Mouse (Mus musculus) MEL (cell line): ENCODE measurements at regions not wholly inside any gene's neighbourhood (a gene's known extent, or its start where the extent isn't known, plus 50 kb on each side); places are given as distances from the start of the nearest gene placed in this dataset.

ENCODE experiments used
- DNase-seq: peaks from one replicate; pipeline ENCODE4 v3.0.0; 2011; ENCODE audit warnings: low read depth, low spot score
- H3K27ac ChIP-seq: 2 replicates; pipeline ENCODE4 v1.5.1; 2012; ENCODE audit warnings: low read depth, mild to moderate bottlenecking, control low read depth, low read length, moderate library complexity; ENCODE audit not compliant: control insufficient read depth
- H3K27me3 ChIP-seq, 2 experiments: fragments of 150-350 bp in 1 of 2; sonication (generic) in 1 of 2; 2 replicates each; pipeline ENCODE4 v1.6.1; 2012; ENCODE audit warnings: low read length in 2 of 2, mild to moderate bottlenecking in 2 of 2, improper control_type of control experiment in 1 of 2, moderate library complexity in 1 of 2; ENCODE audit not compliant: insufficient read depth in 2 of 2, control insufficient read depth in 1 of 2
- H3K36me3 ChIP-seq, 2 experiments: 2 replicates each; pipeline ENCODE4 v1.6.1; 2012 to 2014; ENCODE audit warnings: low read length in 2 of 2, improper control_type of control experiment in 1 of 2, inconsistent platforms in 1 of 2, mild to moderate bottlenecking in 1 of 2; ENCODE audit not compliant: insufficient read depth in 2 of 2, control insufficient read depth in 1 of 2
- H3K4me1 ChIP-seq, 2 experiments: fragments of 150-350 bp in 1 of 2; sonication (generic) in 1 of 2; 2 replicates each; pipeline ENCODE4 v1.6.1; 2012; ENCODE audit warnings: low read length in 2 of 2, improper control_type of control experiment in 1 of 2, mild to moderate bottlenecking in 1 of 2; ENCODE audit not compliant: insufficient read depth in 2 of 2, control insufficient read depth in 1 of 2
- H3K4me3 ChIP-seq, 2 experiments: fragments of 150-350 bp in 1 of 2; sonication (generic) in 1 of 2; 2 replicates each; pipeline ENCODE4 v1.5.1; 2012; ENCODE audit warnings: low read depth in 2 of 2, low read length in 2 of 2, mild to moderate bottlenecking in 2 of 2, moderate library complexity in 2 of 2, control low read depth in 1 of 2, improper control_type of control experiment in 1 of 2; ENCODE audit not compliant: control insufficient read depth in 1 of 2, insufficient read depth in 1 of 2
- H3K79me2 ChIP-seq: 2 replicates; pipeline ENCODE4 v1.6.1; 2012; ENCODE audit warnings: mild to moderate bottlenecking, low read length, moderate library complexity; ENCODE audit not compliant: control insufficient read depth, poor library complexity, insufficient read depth
- H3K9ac ChIP-seq: 2 replicates; pipeline ENCODE4 v1.6.1; 2012; ENCODE audit warnings: low read depth, mild to moderate bottlenecking, control low read depth, low read length, moderate library complexity; ENCODE audit not compliant: control insufficient read depth, poor library complexity, severe bottlenecking
- H3K9me3 ChIP-seq: fragments of 150-350 bp; sonication (generic); replicated peaks from 2 replicates; pipeline ENCODE4 v1.6.1; 2012; ENCODE audit warnings: mild to moderate bottlenecking, low read length, improper control_type of control experiment, moderate library complexity; ENCODE audit not compliant: insufficient read depth
- CHD1 ChIP-seq: IDR thresholded peaks from 2 replicates; pipeline ENCODE4 v1.6.1; 2012; ENCODE audit warnings: low read depth, mild to moderate bottlenecking, inconsistent platforms, low read length, improper control_type of control experiment
- CTCF ChIP-seq, 3 experiments: IDR thresholded peaks in 2 of 3; conservative IDR thresholded peaks in 1 of 3; 2 replicates each; pipeline ENCODE4 v1.5.1; 2011 to 2012; ENCODE audit warnings: low read length in 3 of 3, low read depth in 2 of 3, mild to moderate bottlenecking in 2 of 3, improper control_type of control experiment in 1 of 3, inconsistent platforms in 1 of 3, mixed read lengths in 1 of 3, moderate library complexity in 1 of 3; ENCODE audit not compliant: control insufficient read depth in 1 of 3, insufficient read depth in 1 of 3, poor library complexity in 1 of 3, severe bottlenecking in 1 of 3
- E2F4 ChIP-seq: IDR thresholded peaks from 2 replicates; pipeline ENCODE4 v1.6.1; 2011; ENCODE audit warnings: low read depth, low read length, improper control_type of control experiment, borderline replicate concordance
- ELF1 ChIP-seq: IDR thresholded peaks from 2 replicates; pipeline ENCODE4 v1.6.1; 2014; ENCODE audit warnings: low read depth, mild to moderate bottlenecking, inconsistent platforms, low read length, improper control_type of control experiment, moderate library complexity
- EP300 ChIP-seq, 2 experiments: IDR thresholded peaks; 2 replicates each; pipeline ENCODE4 v1.6.1; 2011; ENCODE audit warnings: improper control_type of control experiment in 2 of 2, low read length in 2 of 2, low read depth in 1 of 2, mild to moderate bottlenecking in 1 of 2
- ETS1 ChIP-seq: IDR thresholded peaks from 2 replicates; pipeline ENCODE4 v1.6.1; 2012; ENCODE audit warnings: low read depth, mild to moderate bottlenecking, inconsistent platforms, low read length, improper control_type of control experiment, moderate library complexity
- GATA1 ChIP-seq: IDR thresholded peaks from 2 replicates; pipeline ENCODE4 v1.6.1; 2011; ENCODE audit warnings: low read depth, low read length, improper control_type of control experiment
- HCFC1 ChIP-seq: IDR thresholded peaks from 2 replicates; pipeline ENCODE4 v1.6.1; 2012; ENCODE audit warnings: low read depth, mild to moderate bottlenecking, inconsistent platforms, low read length, improper control_type of control experiment, moderate library complexity
- JUND ChIP-seq: IDR thresholded peaks from 2 replicates; pipeline ENCODE4 v1.6.1; 2011; ENCODE audit warnings: low read depth, mild to moderate bottlenecking, improper control_type of control experiment, low read length
- KAT2A ChIP-seq: conservative IDR thresholded peaks from 2 replicates; pipeline ENCODE4 v1.6.1; 2012; ENCODE audit warnings: low read depth, low read length, improper control_type of control experiment, inconsistent platforms
- MAFK ChIP-seq: IDR thresholded peaks from 2 replicates; pipeline ENCODE4 v1.6.1; 2011; ENCODE audit warnings: low read depth, mild to moderate bottlenecking, low read length, improper control_type of control experiment, borderline replicate concordance
- MAZ ChIP-seq: IDR thresholded peaks from 2 replicates; pipeline ENCODE4 v1.6.1; 2012; ENCODE audit warnings: low read depth, mild to moderate bottlenecking, inconsistent platforms, low read length, improper control_type of control experiment
- MXI1 ChIP-seq: IDR thresholded peaks from 2 replicates; pipeline ENCODE4 v1.6.1; 2011; ENCODE audit warnings: mild to moderate bottlenecking, low read depth, low read length, improper control_type of control experiment
- MYB ChIP-seq: IDR thresholded peaks from 2 replicates; pipeline ENCODE4 v1.6.1; 2011; ENCODE audit warnings: mild to moderate bottlenecking, low read depth, low read length, improper control_type of control experiment
- MYC ChIP-seq: IDR thresholded peaks from 2 replicates; pipeline ENCODE4 v1.6.1; 2011; ENCODE audit warnings: low read depth, mild to moderate bottlenecking, low read length, improper control_type of control experiment, moderate library complexity
- NELFE ChIP-seq: IDR thresholded peaks from 2 replicates; pipeline ENCODE4 v1.6.1; 2011; ENCODE audit warnings: low read depth, low read length, improper control_type of control experiment
- POLR2AphosphoS2 ChIP-seq: IDR thresholded peaks from 2 replicates; pipeline ENCODE4 v1.6.1; 2011; ENCODE audit warnings: low read length, improper control_type of control experiment
- POLR2AphosphoS5 ChIP-seq: IDR thresholded peaks from 2 replicates; pipeline ENCODE4 v1.6.1; 2012; ENCODE audit warnings: low read depth, borderline replicate concordance, mild to moderate bottlenecking, inconsistent platforms, low read length, moderate library complexity, mixed read lengths
- RAD21 ChIP-seq: IDR thresholded peaks from 2 replicates; pipeline ENCODE4 v1.6.1; 2011; ENCODE audit warnings: mild to moderate bottlenecking, low read depth, low read length, improper control_type of control experiment
- RCOR1 ChIP-seq: IDR thresholded peaks from 2 replicates; pipeline ENCODE4 v1.6.1; 2012; ENCODE audit warnings: low read depth, mild to moderate bottlenecking, inconsistent platforms, low read length, improper control_type of control experiment
- SIN3A ChIP-seq: IDR thresholded peaks from 2 replicates; pipeline ENCODE4 v1.6.1; 2012; ENCODE audit warnings: low read length, improper control_type of control experiment, inconsistent platforms
- TBP ChIP-seq: IDR thresholded peaks from 2 replicates; pipeline ENCODE4 v1.8.0; 2011; ENCODE audit warnings: low read depth, low read length, improper control_type of control experiment
- USF2 ChIP-seq, 2 experiments: IDR thresholded peaks; 2 replicates each; pipeline ENCODE4 v1.6.1; 2011 to 2012; ENCODE audit warnings: improper control_type of control experiment in 2 of 2, low read length in 2 of 2, borderline replicate concordance in 1 of 2, inconsistent platforms in 1 of 2, low read depth in 1 of 2, mild to moderate bottlenecking in 1 of 2; ENCODE audit not compliant: insufficient read depth in 1 of 2
- ZNF384 ChIP-seq: IDR thresholded peaks from 2 replicates; pipeline ENCODE4 v1.6.1; 2012; ENCODE audit warnings: low read depth, mild to moderate bottlenecking, inconsistent platforms, low read length, improper control_type of control experiment

GRCm38 (mm10) chr13:102174896-102175295 lies 406.9 kb upstream of the Pik3r1 start:
- no peak for DNase-seq
- no peak for TF ChIP-seq TBP
- no peak for TF ChIP-seq EP300 (IDR thresholded peaks at IDR 0.05; ENCODE audit: low read depth in 1 of 2, low read length in 2 of 2)
- no peak for TF ChIP-seq CTCF (IDR thresholded peaks at IDR 0.05 in 2 of 3, conservative IDR thresholded peaks at IDR 0.05 in 1 of 3; ENCODE audit: control insufficient read depth in 1 of 3, insufficient read depth in 1 of 3, low read depth in 2 of 3, low read length in 3 of 3, poor library complexity in 1 of 3, severe bottlenecking in 1 of 3)
- no peak for TF ChIP-seq MAZ
- no peak for TF ChIP-seq POLR2AphosphoS5
- TF ChIP-seq GATA1, result no peak
- TF ChIP-seq CHD1, result no peak
- TF ChIP-seq HCFC1, result no peak
- no peak for TF ChIP-seq ZNF384
- TF ChIP-seq MXI1, result no peak
- no peak for TF ChIP-seq POLR2AphosphoS2
- no peak for TF ChIP-seq E2F4
- H3K79me2 ChIP-seq, result no peaks in the 10 kb centered on the region

GRCm38 (mm10) chr13:102175406-102175805 lies 407.4 kb upstream of the Pik3r1 start:
- H3K4me3 ChIP-seq, result no peak overlapping the region
- no peak overlapping the region for H3K9ac ChIP-seq
- H3K9me3 ChIP-seq, result no peaks in the 10 kb centered on the region
- no peaks in the 10 kb centered on the region for H3K36me3 ChIP-seq
- no peak overlapping the region for H3K27ac ChIP-seq
- no peaks in the 10 kb centered on the region; a peak in 2 of 4 replicates for H3K27me3 ChIP-seq
- no peaks in the 10 kb centered on the region for H3K4me1 ChIP-seq
- TF ChIP-seq ZNF384, result no peak
- no peak for TF ChIP-seq RAD21
- TF ChIP-seq USF2 (IDR thresholded peaks at IDR 0.05; ENCODE audit: borderline replicate concordance in 1 of 2, insufficient read depth in 1 of 2, low read depth in 1 of 2, low read length in 2 of 2), result no peak
- no peak for TF ChIP-seq MAFK
- TF ChIP-seq ETS1, result no peak
- no peak for TF ChIP-seq ELF1
- no peak for TF ChIP-seq RCOR1
- no peak for TF ChIP-seq POLR2AphosphoS5
- no peak for TF ChIP-seq MYB
- no peak for TF ChIP-seq MYC
- no peak for TF ChIP-seq SIN3A
- TF ChIP-seq MXI1, result no peak
- TF ChIP-seq JUND, result no peak
- TF ChIP-seq KAT2A, result no peak
- TF ChIP-seq NELFE, result no peak
- no peak for TF ChIP-seq HCFC1
- DNase-seq, result no peak
- no peaks in the 10 kb centered on the region for H3K79me2 ChIP-seq

More at GRCm38 (mm10) chr13:102174896-102175295, 406.9 kb upstream of the Pik3r1 start:
- no peaks in the 10 kb centered on the region for H3K9me3 ChIP-seq
- H3K27ac ChIP-seq, result no peak overlapping the region
- H3K4me1 ChIP-seq, result no peaks in the 10 kb centered on the region
- no peak overlapping the region for H3K4me3 ChIP-seq
- H3K27me3 ChIP-seq, result no peaks in the 10 kb centered on the region; a peak in 2 of 4 replicates
- no peaks in the 10 kb centered on the region for H3K36me3 ChIP-seq
- H3K9ac ChIP-seq, result no peak overlapping the region
